Mouse (Mus musculus) heart, postnatal 0 days (tissue): ENCODE measurements around the gene 1700088E04Rik. TPM values are rescaled to one million over a fixed set of nuclear protein-coding genes. Genes with fewer than 3 reads are reported as not detected.
A peak's percentile ranks its signal among the peaks of the same experiment; 100 is the strongest.

Experiments used
- ATAC-seq: fragments of 200-750 bp; cut with Nextera tagmentation; 2 replicates; pipeline ENCODE4 v1.8.0; 2017; ENCODE audit warnings: low read depth, moderate number of reproducible peaks, moderate library complexity; ENCODE audit not compliant: insufficient read depth
- DNase-seq: peaks from one replicate; pipeline ENCODE4 v3.0.0-alpha.2; 2016; ENCODE audit warnings: low spot score
- H3K27ac ChIP-seq: fragments of 300-500 bp; sonication (generic); 2 replicates; pipeline ENCODE4 v1.5.1; 2014; ENCODE audit warnings: low read depth, mild to moderate bottlenecking
- H3K27me3 ChIP-seq: fragments of 300-500 bp; sonication (generic); 2 replicates; pipeline ENCODE4 v1.6.1; 2014; ENCODE audit warnings: low read length, mixed read lengths; ENCODE audit not compliant: control insufficient read depth, insufficient read depth
- H3K36me3 ChIP-seq: fragments of 300-500 bp; sonication (generic); replicated peaks from 2 replicates; pipeline ENCODE4 v1.6.1; 2014; ENCODE audit warnings: low read length, mixed read lengths; ENCODE audit not compliant: control insufficient read depth, insufficient read depth
- H3K4me1 ChIP-seq: fragments of 300-500 bp; sonication (generic); 2 replicates; pipeline ENCODE4 v1.6.1; 2014; ENCODE audit warnings: antibody characterized with exemption; ENCODE audit not compliant: control insufficient read depth, insufficient read depth
- H3K4me2 ChIP-seq: fragments of 300-500 bp; sonication (generic); 2 replicates; pipeline ENCODE4 v1.6.1; 2014; ENCODE audit warnings: low read depth, mild to moderate bottlenecking, low read length, moderate library complexity
- H3K4me3 ChIP-seq: fragments of 300-500 bp; sonication (generic); 2 replicates; pipeline ENCODE4 v1.5.1; 2014; ENCODE audit warnings: low read depth, low read length
- H3K9ac ChIP-seq: fragments of 300-500 bp; sonication (generic); replicated peaks from 2 replicates; pipeline ENCODE4 v1.6.1; 2014; ENCODE audit warnings: low read depth, low read length, mixed read lengths
- H3K9me3 ChIP-seq: fragments of 300-500 bp; sonication (generic); replicated peaks from 2 replicates; pipeline ENCODE4 v1.6.1; 2016; ENCODE audit warnings: low read length; ENCODE audit not compliant: control insufficient read depth
- CTCF ChIP-seq: IDR thresholded peaks from 2 replicates; pipeline ENCODE4 v1.5.1; 2016; ENCODE audit warnings: antibody characterized with exemption, control low read depth, low read depth
- EP300 ChIP-seq: IDR thresholded peaks from 2 replicates; pipeline ENCODE4 v1.6.1; 2016; ENCODE audit warnings: antibody characterized with exemption, low read depth
- WGBS: fragments of 180-500 bp; shearing (Covaris S2); extraction: QIAGEN DNeasy Blood & Tissue Kit; methylation state at CpG from one replicate; pipeline ENCODE4 v1.1.7; 2014; 5-methylcytosine and 5-hydroxymethylcytosine counted together
- polyA plus RNA-seq: library from polyadenylated mRNA; unstranded; fragments of >200 nt; fragmentation: Nextera tagmentation; extraction: Ambion mirVana; gene quantifications from 2 replicates; pipeline ENCODE4 v1.2.1, GENCODE M21; 2015
- total RNA-seq: library from RNA; depleted of rRNA; stranded (reverse); fragments of >200 nt; gene quantifications from 2 replicates; pipeline ENCODE4 v1.2.3, GENCODE M21; 2014; ENCODE audit warnings: low replicate concordance

Gene 1700088E04Rik
- total and polyA plus RNA-seq, 2 experiments from 2014 or later: 10.7 TPM; not detected in 1

DNA sequence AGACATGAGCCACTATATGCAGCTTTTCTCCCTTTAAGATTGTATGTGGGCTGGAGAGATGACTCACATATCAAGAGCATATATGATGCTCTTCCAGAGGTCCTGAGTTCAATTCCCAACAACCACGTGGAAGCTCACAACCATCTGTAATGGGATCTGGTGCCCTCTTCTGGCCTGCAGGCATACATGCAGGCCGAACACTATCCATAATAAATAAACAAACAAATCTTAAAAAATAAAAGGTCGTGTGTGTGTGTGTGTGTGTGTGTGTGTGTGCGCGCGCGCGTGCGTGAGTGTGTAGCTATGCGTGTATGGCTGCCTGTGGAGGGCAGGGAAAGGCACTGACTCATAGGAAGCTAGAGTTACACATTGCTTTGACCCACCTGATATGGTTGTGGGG is 1.4 kb downstream of the 1700088E04Rik start:
- DNase-seq (no peak), ATAC-seq (no peak)
- Histone ChIP-seq H3K4me1 (peaks cover 7% of the 10 kb centered on the region; the same call in 1 of the 2 replicates), H3K27me3 (no peaks in the 10 kb centered on the region), H3K4me3 (no peak overlapping the region), H3K36me3 (peaks cover 5% of the 10 kb centered on the region), H3K9me3 (no peaks in the 10 kb centered on the region), H3K9ac (no peak overlapping the region), H3K27ac (no peak overlapping the region), H3K4me2 (no peak overlapping the region)
- TF ChIP-seq CTCF: peak; percentile 59
- no peak for TF ChIP-seq EP300
- WGBS: 60% methylated on average over 10 of the region's 10 CpGs

DNA sequence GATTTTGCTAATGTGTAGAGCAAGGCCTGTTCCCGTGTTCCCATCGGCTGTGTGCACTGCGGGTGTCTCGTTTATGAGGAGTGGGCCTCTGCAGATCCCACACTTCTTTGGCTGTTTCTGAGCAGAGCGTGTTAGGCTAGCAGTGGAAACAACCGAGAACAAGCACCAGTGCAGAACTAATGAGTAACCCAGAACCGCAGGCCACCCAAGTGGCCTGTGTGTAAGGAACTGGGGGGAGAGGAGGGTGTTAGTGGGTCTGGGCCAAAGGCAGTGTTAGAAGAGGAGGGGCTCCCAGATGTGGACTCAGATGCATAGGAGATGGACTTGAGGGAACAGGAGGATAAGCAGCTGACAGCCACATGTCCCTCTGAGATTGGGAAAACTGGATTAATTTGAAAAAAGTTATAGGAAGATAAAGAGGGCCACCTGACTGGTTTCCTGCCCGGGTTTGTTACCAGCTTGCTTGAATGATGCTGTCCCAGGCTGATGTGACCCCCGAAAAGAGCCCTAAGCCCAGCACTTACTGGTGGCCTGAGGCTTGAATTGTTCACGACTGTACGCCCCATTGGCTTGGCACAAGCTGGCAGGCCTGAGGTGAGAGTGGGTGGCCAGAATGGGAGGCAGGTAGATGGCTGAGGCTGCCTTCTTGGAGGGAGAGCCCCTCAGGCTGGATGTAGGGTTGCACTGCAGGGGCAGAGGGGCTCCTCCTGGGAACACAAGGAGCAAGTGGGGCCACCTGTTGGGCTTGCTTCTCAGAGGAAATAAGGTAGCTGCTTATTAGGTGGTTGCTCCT is 5.1 kb downstream of the 1700088E04Rik start:
- Histone ChIP-seq H3K9ac (no peak overlapping the region), H3K36me3 (peaks cover 31% of the 10 kb centered on the region), H3K4me2 (no peak overlapping the region), H3K27me3 (no peaks in the 10 kb centered on the region), H3K4me1 (peaks cover 10% of the 10 kb centered on the region), H3K9me3 (no peaks in the 10 kb centered on the region), H3K4me3 (no peak overlapping the region), H3K27ac (peak overlapping the region; percentile 23; the same call in 1 of the 2 replicates)
- DNase-seq: no peak
- WGBS: 72% methylated on average over 11 of the region's 11 CpGs
- no peak for ATAC-seq
- TF ChIP-seq CTCF (no peak), EP300 (0 out of 2 replicates have a peak, but pooled peaks have one; percentile 11)

DNA sequence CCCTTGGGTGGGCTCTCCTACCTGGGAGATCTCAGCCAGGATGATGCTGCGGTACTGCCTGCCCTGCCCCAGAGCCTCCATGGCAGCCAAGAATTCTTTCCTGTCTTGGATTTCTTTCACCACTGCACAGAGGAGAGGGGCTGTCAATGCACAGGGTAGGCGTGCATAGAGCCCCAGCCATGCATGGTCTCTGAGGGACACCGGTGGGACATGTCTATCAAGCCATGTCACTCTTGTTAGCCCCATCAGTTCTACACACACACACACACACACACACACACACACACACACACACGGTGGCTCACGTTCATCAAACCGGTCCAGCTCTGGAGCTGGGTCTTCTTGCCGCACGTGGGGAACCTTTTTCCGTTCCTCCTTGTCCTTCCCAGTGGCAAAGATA is 5.7 kb downstream of the 1700088E04Rik start:
- Histone ChIP-seq H3K27me3 (no peaks in the 10 kb centered on the region), H3K4me3 (no peak overlapping the region), H3K9me3 (no peaks in the 10 kb centered on the region), H3K4me2 (no peak overlapping the region), H3K9ac (no peak overlapping the region), H3K27ac (peak overlapping the region; percentile 23; the same call in 1 of the 2 replicates), H3K4me1 (peaks cover 16% of the 10 kb centered on the region), H3K36me3 (peaks cover 37% of the 10 kb centered on the region)
- no peak for ATAC-seq
- no peak for DNase-seq
- 0 out of 2 replicates have a peak, but pooled peaks have one; percentile 3 for TF ChIP-seq EP300
- no peak for TF ChIP-seq CTCF
- 76% methylated on average over 9 of the region's 9 CpGs for WGBS

DNA sequence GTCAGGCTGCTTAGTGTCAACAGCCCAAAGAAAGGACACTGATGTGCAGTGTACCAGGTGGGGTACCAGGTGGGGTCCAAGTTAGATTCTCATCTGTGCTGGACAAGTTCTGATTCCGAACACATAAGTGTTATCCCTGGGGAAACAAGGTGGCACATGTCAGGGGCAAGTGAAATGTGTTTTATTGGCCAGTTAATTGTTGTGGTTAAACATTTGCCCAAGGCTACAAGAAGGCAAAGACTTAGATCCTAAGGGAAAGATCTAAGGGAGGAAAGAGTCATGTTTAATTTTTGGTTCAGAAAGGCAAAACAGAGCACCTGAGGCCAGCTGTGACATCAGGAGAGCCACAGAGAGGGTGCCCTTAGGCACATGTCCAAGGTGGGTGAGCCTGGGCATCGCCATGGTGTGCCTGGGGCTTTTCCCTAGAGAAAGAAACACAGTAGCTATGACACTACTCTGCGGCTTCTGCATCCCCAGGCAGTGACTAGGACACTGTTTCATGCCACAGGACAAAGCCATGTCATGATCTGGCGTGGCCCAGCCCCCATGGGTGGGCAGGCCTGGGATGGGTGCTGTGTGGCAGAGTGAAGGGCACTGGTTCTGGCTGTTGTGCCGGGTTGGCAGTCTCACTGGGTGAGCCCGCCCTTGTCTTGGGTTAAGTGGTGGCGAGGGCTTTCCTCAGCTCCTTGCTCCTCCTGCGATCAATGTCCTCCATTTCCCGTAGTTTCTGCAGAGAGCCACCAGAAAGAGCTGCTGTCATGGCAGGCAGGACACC is 6.4 kb downstream of the 1700088E04Rik start:
- ATAC-seq (no peak), DNase-seq (no peak)
- WGBS: 79% methylated on average over 9 of the region's 9 CpGs
- H3K27me3 ChIP-seq: no peaks in the 10 kb centered on the region
- no peaks in the 10 kb centered on the region for H3K9me3 ChIP-seq
- H3K9ac ChIP-seq: no peak overlapping the region
- no peak overlapping the region for H3K4me2 ChIP-seq
- peaks cover 44% of the 10 kb centered on the region for H3K36me3 ChIP-seq
- H3K27ac ChIP-seq: no peak overlapping the region
- TF ChIP-seq CTCF (no peak), EP300 (no peak)
- no peak overlapping the region for H3K4me3 ChIP-seq
- peaks cover 19% of the 10 kb centered on the region for H3K4me1 ChIP-seq

DNA sequence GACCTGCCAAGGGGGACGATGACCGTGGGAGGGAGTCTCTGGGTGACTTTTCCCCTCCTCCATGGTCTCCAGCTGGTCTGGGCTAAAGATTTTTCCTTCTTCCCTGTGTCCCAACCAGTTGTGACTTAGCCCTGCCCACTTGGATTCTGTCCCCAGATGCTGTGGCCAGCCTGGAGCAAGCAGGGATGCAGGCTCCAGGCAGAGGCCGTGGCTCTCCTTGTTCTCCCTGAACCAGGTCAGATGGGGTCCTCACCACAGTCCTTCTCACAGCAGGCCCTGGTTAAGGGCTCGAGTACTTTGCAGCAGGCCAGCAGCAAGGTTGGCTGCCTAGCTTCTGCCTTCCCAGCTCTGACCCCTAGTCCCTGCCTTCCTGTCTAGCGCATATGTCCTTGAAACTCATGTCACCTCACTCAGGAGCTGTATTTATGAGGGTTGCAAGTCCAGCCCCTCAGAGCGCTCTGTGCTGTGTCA is 7.8 kb downstream of the 1700088E04Rik start:
- peak overlapping the region; percentile 28; the same call in 1 of the 2 replicates for H3K27ac ChIP-seq
- ATAC-seq (no peak), DNase-seq (no peak)
- no peak overlapping the region for H3K4me3 ChIP-seq
- no peak overlapping the region for H3K9ac ChIP-seq
- H3K9me3 ChIP-seq: no peaks in the 10 kb centered on the region
- no peaks in the 10 kb centered on the region for H3K27me3 ChIP-seq
- H3K4me2 ChIP-seq: no peak overlapping the region
- WGBS: 67% methylated on average over 6 of the region's 6 CpGs
- TF ChIP-seq EP300 (no peak), CTCF (no peak)
- peaks cover 19% of the 10 kb centered on the region for H3K4me1 ChIP-seq
- H3K36me3 ChIP-seq: peaks cover 55% of the 10 kb centered on the region
